Mouse (Mus musculus) forebrain, embryonic 14.5 days (tissue): Measurements from ENCODE around the gene Pls1. TPM values are rescaled to one million over a fixed set of nuclear protein-coding genes. Genes with fewer than 3 reads are reported as not detected.
A peak's percentile ranks its signal among the peaks of the same experiment; 100 is the strongest.

Experiments used
- ATAC-seq: fragments of 200-750 bp; cut with Nextera tagmentation; 2 replicates; pipeline ENCODE4 v1.8.0; 2017; ENCODE audit warnings: mild to moderate bottlenecking, moderate library complexity
- DNase-seq: peaks from one replicate; pipeline ENCODE4 v3.0.0-alpha.2; 2015; ENCODE audit warnings: low spot score
- H3K27ac ChIP-seq: fragments of 300-500 bp; sonication (generic); 2 replicates; pipeline ENCODE4 v1.5.1; 2014; ENCODE audit warnings: low read depth, mild to moderate bottlenecking, control low read depth, low read length, moderate library complexity
- H3K27me3 ChIP-seq: fragments of 300-500 bp; sonication (generic); replicated peaks from 2 replicates; pipeline ENCODE4 v1.6.1; 2014; ENCODE audit warnings: low read length, control low read depth, mixed read lengths; ENCODE audit not compliant: control insufficient read depth, insufficient read depth
- H3K36me3 ChIP-seq: fragments of 300-500 bp; sonication (generic); 2 replicates; pipeline ENCODE4 v1.6.1; 2014; ENCODE audit warnings: low read length, control low read depth; ENCODE audit not compliant: control insufficient read depth, insufficient read depth
- H3K4me1 ChIP-seq: fragments of 300-500 bp; sonication (generic); 2 replicates; pipeline ENCODE4 v1.6.1; 2014; ENCODE audit warnings: antibody characterized with exemption, low read length, control low read depth; ENCODE audit not compliant: control insufficient read depth, insufficient read depth
- H3K4me2 ChIP-seq: fragments of 300-500 bp; sonication (generic); 2 replicates; pipeline ENCODE4 v1.6.1; 2014; ENCODE audit warnings: mild to moderate bottlenecking, control low read depth, low read length
- H3K4me3 ChIP-seq: fragments of 300-500 bp; sonication (generic); 2 replicates; pipeline ENCODE4 v1.5.1; 2014; ENCODE audit warnings: low read depth, low read length, control low read depth
- H3K9ac ChIP-seq: fragments of 300-500 bp; sonication (generic); 2 replicates; pipeline ENCODE4 v1.6.1; 2014; ENCODE audit warnings: mild to moderate bottlenecking, low read length, control low read depth, moderate library complexity
- H3K9me3 ChIP-seq: fragments of 300-500 bp; sonication (generic); replicated peaks from 2 replicates; pipeline ENCODE4 v1.6.1; 2016; ENCODE audit warnings: low read length, control low read depth, mixed read lengths; ENCODE audit not compliant: control insufficient read depth
- WGBS: fragments of 180-500 bp; shearing (Covaris S2); extraction: QIAGEN DNeasy Blood & Tissue Kit; methylation state at CpG from one replicate; pipeline ENCODE4 v1.1.7; 2014; 5-methylcytosine and 5-hydroxymethylcytosine counted together
- polyA plus RNA-seq: library from polyadenylated mRNA; unstranded; fragments of >200 nt; fragmentation: Nextera tagmentation; extraction: Ambion mirVana; gene quantifications from 2 replicates; pipeline ENCODE4 v1.2.1, GENCODE M21; 2014

The Pls1 gene
- 3.2 and 3.5 TPM in 2 replicates for polyA plus RNA-seq

DNA sequence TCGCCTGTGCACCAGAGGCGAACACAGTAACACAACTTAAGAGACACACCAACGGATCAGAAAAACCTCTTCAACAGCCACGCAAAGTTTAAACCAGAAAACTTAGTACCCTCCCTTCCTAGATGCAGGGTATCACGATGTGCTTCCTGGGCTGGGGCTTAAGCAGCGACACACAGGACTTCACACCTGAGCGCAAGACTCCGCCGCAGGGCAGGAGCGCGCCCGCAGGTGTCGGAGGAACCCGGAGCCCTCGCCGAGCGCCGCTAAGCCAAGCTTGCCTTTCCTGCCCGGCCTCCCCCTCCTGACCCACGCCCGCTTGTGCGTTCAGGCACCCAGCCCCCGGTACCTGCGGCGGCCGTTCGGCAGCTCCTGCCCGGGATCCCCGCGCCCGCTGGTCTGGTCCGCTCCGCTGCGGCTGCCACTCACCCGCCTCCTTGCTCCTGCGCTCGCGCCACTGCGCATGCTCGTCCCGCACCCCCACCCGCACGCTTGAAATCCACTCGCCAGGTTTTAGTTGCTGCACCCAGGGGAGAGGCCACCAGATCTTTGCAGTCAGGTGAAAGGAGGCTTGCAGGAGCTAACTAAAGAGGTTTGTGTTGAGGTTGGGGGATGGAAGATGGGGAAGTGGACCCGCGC, at the start of gene Pls1:
TSS of gene Pls1 (minus strand) at position 487 of the 636 bp plus-strand sequence.
- 0 out of 2 replicates have a peak, but pooled peaks cover 2% of the 10 kb centered on the region for H3K4me1 ChIP-seq
- H3K4me3 ChIP-seq, result peak within 1 kb of the TSS; percentile 62
- peak within 1 kb of the TSS; percentile 94 for H3K4me2 ChIP-seq
- H3K36me3 ChIP-seq, result no peaks in the 10 kb centered on the region
- peak; percentile 94 for ATAC-seq
- DNase-seq, result peak; percentile 85
- peak within 1 kb of the TSS; percentile 68 for H3K9ac ChIP-seq
- H3K27me3 ChIP-seq, result peaks cover 14% of the 10 kb centered on the region
- WGBS, result 1% methylated on average over 45 of the region's 46 CpGs
- no peaks in the 10 kb centered on the region for H3K9me3 ChIP-seq
- no peak within 1 kb of the TSS for H3K27ac ChIP-seq

DNA sequence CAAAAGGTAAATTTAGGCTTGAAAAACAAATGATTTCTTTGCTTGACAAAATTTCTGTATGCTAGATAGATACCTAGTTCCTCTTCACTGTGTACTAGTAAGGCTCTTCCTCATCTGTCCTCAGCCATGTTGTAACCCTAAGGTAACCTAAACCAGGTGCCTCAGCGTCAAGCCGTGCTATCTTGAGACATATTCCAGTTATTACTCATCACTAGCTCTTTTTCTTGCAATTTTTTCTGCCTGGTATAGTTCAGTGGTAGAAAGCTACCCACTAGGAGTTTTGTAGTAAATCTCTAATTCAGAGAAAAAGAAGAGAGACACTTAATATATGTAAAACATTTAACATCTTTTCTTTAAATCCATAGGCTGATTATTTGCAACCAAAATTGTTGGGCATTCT, 37.6 kb upstream of the Pls1 start:
- H3K27me3 ChIP-seq, result no peaks in the 10 kb centered on the region
- peaks cover 34% of the 10 kb centered on the region for H3K36me3 ChIP-seq
- no peaks in the 10 kb centered on the region for H3K4me1 ChIP-seq
- no peak overlapping the region for H3K4me3 ChIP-seq
- ATAC-seq (no peak), DNase-seq (no peak)
- H3K27ac ChIP-seq, result no peak overlapping the region
- no peak overlapping the region for H3K4me2 ChIP-seq
- H3K9ac ChIP-seq, result no peak overlapping the region
- H3K9me3 ChIP-seq, result no peaks in the 10 kb centered on the region
- WGBS, result 97% methylated on average over 2 of the region's 2 CpGs

DNA sequence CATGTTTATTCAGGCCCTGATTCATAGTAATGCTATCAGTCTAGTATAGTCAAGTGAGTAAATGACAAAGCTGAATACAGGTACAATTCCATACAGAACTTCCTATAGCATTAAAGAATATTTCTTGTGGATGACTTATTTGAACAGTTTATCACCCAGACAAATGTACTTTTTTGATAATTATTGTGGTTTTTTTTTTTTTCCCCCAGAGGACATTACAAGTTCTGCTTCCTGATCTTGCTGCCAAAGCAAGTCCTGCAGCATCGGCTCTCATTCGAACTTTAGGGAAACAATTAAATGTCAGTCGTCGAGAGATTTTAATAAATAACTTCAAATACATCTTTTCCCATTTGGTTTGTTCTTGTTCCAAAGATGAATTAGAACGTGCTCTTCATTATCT, 33.1 kb upstream of the Pls1 start:
- WGBS, result 96% methylated on average over 5 of the region's 5 CpGs
- no peak overlapping the region for H3K4me3 ChIP-seq
- H3K4me2 ChIP-seq, result no peak overlapping the region
- H3K9ac ChIP-seq, result no peak overlapping the region
- H3K36me3 ChIP-seq, result peaks cover 33% of the 10 kb centered on the region
- no peaks in the 10 kb centered on the region for H3K27me3 ChIP-seq
- no peak overlapping the region for H3K27ac ChIP-seq
- H3K9me3 ChIP-seq, result no peaks in the 10 kb centered on the region
- H3K4me1 ChIP-seq, result no peaks in the 10 kb centered on the region
- no peak for DNase-seq
- no peak for ATAC-seq

DNA sequence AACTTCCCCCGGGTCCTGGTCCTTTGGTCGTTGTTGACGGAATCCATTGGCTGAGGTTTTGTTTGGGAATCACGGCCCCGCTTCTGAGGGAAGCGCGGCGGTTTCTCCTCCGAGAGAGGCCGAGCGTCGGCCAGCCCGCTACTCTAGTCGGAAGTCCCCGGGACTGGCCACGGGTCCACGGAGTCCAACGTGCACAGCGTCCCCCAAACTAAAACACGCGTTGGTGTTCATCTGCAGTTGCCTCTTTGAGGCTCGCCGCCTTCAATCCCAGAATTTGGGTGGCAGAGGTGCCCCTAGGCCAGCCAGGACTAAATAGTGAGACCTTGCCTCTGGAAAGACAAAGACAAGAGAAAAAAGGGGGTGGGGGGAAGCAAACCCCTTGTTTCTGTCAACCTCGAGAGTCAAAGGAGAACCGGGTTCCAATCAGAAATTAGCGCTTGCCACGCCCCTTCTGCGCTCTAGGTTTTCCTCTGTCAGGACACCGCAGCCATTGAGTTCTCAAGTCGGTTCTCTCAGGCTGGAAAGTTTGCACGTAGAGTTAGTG, 13.0 kb upstream of the Pls1 start:
- Histone ChIP-seq H3K36me3 (peaks cover 4% of the 10 kb centered on the region; the same call in 1 of the 2 replicates), H3K27me3 (no peaks in the 10 kb centered on the region), H3K4me1 (0 out of 2 replicates have a peak, but pooled peaks cover 3% of the 10 kb centered on the region), H3K9ac (peak overlapping the region; percentile 81), H3K4me2 (peak overlapping the region; percentile 90), H3K4me3 (peak overlapping the region; percentile 95), H3K9me3 (no peaks in the 10 kb centered on the region), H3K27ac (peak overlapping the region; percentile 52)
- DNase-seq, result peak; percentile 73
- under 1% methylated on average over 31 of the region's 31 CpGs for WGBS
- ATAC-seq, result peak; percentile 33

DNA sequence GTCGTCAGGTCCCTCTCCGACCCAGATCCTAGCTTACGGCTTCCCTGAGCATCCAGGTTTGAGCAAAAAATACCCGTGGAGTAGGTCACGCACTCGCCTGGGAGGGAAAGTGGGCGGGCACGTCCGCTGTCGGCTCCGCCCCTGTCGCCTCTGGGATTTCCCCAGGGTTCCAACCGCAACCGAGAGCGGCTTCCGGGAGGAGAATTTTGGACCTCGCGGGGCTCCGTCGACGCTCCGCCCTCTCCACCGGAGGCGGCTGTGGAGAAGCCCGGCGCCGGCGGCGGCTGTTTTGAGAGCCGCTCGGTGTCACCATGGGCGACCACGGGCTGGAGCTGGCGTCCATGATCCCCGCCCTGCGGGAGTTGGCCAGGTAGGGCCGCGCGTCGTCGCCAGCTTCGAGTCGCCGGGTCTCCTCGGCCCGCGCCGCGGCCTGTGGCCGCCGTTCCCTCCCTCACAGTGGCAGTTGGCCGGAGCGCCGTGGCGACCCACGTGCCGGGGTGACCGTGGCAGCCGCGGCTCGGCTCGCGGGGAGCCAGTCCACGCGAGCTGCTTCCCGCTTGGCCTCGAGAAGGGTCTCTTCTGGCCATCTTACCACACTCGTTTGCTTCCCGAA, 12.4 kb upstream of the Pls1 start, which contains the start of gene Atr:
TSS of gene Atr (plus strand) at position 184 of the 613 bp plus-strand sequence.
- Histone ChIP-seq H3K9me3 (no peaks in the 10 kb centered on the region), H3K4me2 (peak within 1 kb of the TSS; percentile 90), H3K4me3 (peak within 1 kb of the TSS; percentile 95), H3K36me3 (no peaks in the 10 kb centered on the region; the same call in 1 of the 2 replicates), H3K9ac (peak within 1 kb of the TSS; percentile 81), H3K27me3 (no peaks in the 10 kb centered on the region), H3K27ac (peak within 1 kb of the TSS; percentile 52), H3K4me1 (0 out of 2 replicates have a peak, but pooled peaks cover 3% of the 10 kb centered on the region)
- under 1% methylated on average over 62 of the region's 69 CpGs for WGBS
- ATAC-seq (peak; percentile 94), DNase-seq (peak; percentile 96)

DNA sequence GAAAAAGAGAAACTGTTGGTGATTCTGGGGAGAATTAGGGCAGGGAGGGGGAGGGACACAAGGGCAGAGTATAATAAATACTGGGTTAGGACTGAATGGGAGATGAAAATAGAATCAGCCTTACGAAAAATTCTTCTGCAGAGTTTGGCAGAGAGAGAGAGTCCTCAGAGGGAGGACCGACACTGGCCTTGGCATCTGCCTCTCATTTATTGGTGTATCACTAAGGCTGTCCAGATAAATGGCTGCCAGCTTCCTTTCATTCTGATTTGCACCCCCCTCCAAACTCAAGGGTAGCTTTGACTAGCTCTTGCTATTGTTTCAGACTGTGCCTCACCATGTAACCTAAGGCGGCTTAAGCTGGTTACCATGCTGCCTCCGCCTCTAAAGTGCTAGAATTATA, 10.9 kb upstream of the Pls1 start:
- WGBS, result 87% methylated on average over 4 of the region's 4 CpGs
- ATAC-seq (no peak), DNase-seq (no peak)
- Histone ChIP-seq H3K27me3 (no peaks in the 10 kb centered on the region), H3K4me2 (no peak overlapping the region), H3K9ac (no peak overlapping the region), H3K27ac (no peak overlapping the region), H3K4me3 (no peak overlapping the region), H3K9me3 (no peaks in the 10 kb centered on the region), H3K36me3 (no peaks in the 10 kb centered on the region), H3K4me1 (0 out of 2 replicates have a peak, but pooled peaks cover 3% of the 10 kb centered on the region)

DNA sequence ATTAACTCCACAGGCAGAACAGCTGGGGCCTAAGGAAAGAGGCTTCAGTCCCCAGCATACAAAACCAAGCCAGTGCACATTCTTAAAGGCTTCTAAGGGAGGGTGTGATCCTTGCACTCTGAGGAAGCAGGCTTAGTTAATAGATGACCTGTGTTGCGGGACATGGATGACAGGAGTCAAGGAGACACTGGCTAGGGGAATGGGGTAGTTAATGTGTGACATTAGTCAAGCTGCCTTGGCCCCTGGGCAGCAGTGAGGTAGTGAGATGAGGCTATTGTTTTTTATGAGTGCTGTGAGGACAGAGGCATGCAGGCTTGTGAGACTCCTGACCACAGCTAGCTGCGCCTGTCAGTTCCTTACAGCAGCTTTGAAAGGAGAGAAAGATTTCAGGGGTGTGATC, 9.8 kb upstream of the Pls1 start:
- WGBS, result 89% methylated on average over 2 of the region's 2 CpGs

DNA sequence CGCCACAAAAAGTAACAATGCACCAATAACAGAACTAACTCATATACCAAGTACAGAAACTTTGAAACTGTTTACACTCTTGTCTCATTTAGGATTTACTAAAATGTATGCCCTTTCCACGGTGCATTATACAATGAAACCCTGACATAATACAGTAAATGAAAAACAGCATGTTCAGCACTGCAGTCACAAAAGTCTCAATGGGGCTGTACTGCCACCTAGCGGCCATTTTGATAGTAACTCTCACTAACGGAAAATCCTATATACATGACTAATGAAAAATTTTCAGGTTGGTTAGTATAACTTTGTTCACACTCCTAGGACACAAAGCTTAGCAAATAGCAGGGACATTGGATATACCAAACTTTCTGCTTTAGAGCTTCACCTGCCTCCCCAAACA, 7.8 kb upstream of the Pls1 start:
- Histone ChIP-seq H3K27me3 (no peaks in the 10 kb centered on the region), H3K36me3 (no peaks in the 10 kb centered on the region), H3K4me3 (no peak overlapping the region), H3K9ac (no peak overlapping the region), H3K4me1 (no peaks in the 10 kb centered on the region), H3K9me3 (no peaks in the 10 kb centered on the region), H3K4me2 (no peak overlapping the region), H3K27ac (no peak overlapping the region)
- 23% methylated on average over 4 of the region's 4 CpGs for WGBS
- peak; percentile 41; the same call in 1 of the 2 replicates for ATAC-seq
- peak; percentile 92 for DNase-seq

More for the DNA sequence above, 9.8 kb upstream of the Pls1 start:
- Histone ChIP-seq H3K9ac (no peak overlapping the region), H3K4me2 (no peak overlapping the region), H3K9me3 (no peaks in the 10 kb centered on the region), H3K27ac (no peak overlapping the region), H3K4me1 (0 out of 2 replicates have a peak, but pooled peaks cover 3% of the 10 kb centered on the region), H3K4me3 (no peak overlapping the region), H3K27me3 (no peaks in the 10 kb centered on the region), H3K36me3 (no peaks in the 10 kb centered on the region)
- ATAC-seq (no peak), DNase-seq (no peak)
